Mouse (Mus musculus) telencephalon, adult 2 months (tissue): ENCODE data around the gene Ulk2.

Experiments
- DNase-seq: peaks from one replicate; pipeline ENCODE4 v3.0.0-alpha.2; 2011; ENCODE audit warnings: low read depth, low spot score

The Ulk2 gene

DNA sequence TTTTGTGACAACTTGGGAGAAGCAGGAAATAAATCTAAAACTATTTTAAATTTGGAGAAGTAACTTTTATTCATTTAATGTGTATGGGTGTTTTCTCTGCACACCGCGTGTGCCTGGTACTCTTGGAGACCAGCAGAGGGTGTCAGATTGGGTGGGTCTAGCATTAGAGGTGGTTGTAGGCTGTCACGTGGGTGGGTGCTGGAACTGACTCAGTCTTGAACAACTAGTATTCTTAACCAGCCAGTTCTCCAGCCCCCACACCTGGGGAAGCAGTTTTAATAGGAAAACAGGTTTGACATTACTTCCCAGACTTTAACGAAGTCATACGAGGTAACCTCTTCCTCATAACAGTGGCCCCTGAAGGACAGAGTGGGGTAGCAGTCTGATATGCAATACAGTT, 94.4 kb downstream of the Ulk2 start:
- no peak for DNase-seq

- DNase-seq, result no peak
Measured at GRCm38 (mm10) chr11:61757151-61757550, 97.7 kb downstream of the Ulk2 start.

- no peak for DNase-seq
Measured at GRCm38 (mm10) chr11:61751612-61752011, 103.3 kb downstream of the Ulk2 start.

DNA sequence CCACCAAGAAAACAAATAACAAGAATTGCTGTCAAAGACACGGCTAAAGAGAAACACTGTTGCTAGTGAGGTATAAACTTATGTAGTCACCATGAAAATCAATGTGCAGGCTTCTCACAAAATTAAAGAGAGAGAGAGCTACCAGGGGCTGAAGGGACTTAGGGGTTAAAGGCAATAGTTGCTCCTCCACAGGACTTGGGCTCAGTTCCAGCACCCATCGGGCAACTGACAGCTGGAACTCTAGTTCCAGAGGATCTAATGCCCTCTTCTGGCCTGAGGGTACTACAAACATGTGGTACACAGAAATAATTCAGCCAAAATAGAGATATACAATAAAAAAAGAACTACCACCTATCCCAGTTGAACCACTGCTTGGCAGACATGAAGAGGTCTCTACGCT, 107.7 kb downstream of the Ulk2 start:
- DNase-seq, result no peak

DNA sequence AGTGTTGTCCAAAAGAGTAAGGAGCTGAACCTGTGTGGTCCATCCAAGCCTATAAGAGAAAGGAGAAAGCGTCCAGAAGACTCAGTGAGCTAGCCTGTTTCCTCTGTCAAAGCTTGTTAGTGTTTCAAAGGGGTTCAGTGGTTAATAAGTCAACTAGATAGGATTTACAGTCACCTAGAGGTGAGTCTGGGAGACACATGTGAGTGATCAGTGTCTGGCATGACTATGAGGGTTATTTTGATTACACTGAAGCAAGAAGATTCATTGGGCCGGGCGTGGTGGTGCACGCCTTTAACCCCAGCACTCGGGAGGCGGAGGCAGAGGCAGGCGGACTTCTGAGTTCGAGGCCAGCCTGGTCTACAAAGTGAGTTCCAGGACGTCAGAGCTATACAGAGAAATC, 109.1 kb downstream of the Ulk2 start:
- DNase-seq, result no peak

- DNase-seq, result no peak
Measured at GRCm38 (mm10) chr11:61744460-61744859, 110.4 kb downstream of the Ulk2 start.

DNA sequence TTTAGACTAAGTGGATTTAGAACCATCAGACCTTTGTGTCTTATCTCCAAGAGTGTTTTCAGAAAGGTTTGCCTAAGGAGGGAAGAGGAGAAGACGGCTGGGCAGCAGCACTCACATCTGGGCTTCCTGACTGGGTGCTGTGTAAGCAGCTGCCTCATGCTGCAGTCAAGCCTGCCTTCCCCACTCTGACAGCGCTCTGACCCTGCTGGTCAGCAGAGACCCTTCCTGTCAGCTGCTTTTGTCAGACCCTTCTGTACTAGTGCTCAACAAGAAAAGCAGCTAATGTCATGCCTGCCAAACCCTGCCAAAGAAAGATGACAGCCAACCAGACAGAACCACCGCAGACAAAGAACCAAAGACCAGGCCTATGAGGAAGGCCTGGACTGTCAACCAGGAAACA, 111.1 kb downstream of the Ulk2 start:
- no peak for DNase-seq

DNA sequence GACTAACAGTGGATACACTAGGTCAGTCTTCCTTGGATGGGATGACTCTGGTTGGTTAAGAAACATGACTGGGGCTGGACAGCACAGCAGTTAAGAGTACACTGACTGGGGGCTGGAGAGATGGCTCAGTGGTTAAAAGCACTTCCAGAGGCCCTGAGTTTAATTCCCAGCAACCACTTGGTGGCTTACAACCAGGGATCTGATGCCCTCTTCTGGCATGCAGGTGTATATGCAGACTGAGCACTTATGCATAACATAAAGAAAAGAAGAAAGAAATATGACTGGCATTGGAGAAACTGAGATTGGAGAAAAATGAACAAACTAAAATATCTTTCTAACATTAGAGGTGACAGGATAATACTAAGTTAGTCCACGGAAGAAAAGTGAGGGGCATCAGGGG, 114.4 kb downstream of the Ulk2 start:
- DNase-seq, result no peak

DNA sequence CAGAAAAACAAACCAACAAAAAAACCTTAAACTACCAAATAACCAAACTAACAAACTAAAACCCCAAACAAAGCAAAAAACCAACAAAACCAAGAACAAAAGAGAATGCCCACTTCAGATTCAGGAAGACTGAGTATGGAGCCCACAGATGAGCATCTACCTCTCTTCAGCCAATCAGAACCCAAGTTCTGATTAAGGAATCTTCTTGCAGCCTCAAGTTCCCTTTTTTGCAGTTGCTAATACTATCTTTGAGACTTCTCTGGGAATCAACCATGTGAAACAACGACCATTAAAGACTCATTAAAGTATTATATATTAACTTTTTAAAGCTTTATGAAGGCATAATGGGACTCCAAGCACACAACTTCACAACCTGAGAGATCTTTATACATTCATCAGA, 117.6 kb downstream of the Ulk2 start:
- no peak for DNase-seq

- DNase-seq, result no peak
Measured at GRCm38 (mm10) chr11:61732672-61733071, 122.2 kb downstream of the Ulk2 start.

DNA sequence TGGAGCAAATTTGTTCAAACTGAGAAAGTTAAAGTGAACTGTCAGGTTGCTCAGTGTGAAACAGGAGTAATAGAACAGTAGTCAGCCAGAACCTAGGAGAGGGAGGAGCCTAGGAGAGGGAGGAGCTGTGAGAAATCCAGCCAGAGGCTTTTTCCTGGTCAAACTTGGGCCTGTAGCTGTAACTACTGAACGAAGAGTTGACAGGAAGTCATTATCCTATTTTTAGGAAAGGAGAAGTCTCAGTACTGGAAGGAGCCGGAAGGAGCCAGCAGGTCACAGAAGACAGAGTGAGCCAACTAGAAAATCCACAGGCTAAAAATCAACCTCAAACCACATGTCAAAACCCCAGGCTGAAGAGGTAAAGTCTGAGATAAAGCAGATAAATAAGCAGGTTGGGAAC, 126.8 kb downstream of the Ulk2 start:
- DNase-seq, result peak; percentile 17
